Mouse (Mus musculus) lung, postnatal 0 days (tissue): ENCODE results near the gene Cyba.

Source experiments
- CTCF ChIP-seq: IDR thresholded peaks from 2 replicates; pipeline ENCODE4 v1.5.1; 2016; ENCODE audit warnings: antibody characterized with exemption, mild to moderate bottlenecking
- EP300 ChIP-seq: IDR thresholded peaks from 2 replicates; pipeline ENCODE4 v1.6.1; 2016; ENCODE audit warnings: antibody characterized with exemption, mild to moderate bottlenecking, control low read depth

GRCm38 (mm10) chr8:122414311-122414710 lies 18.4 kb downstream of the Cyba start:
- TF ChIP-seq CTCF (no peak), EP300 (no peak)
